Mouse (Mus musculus) E14TG2a.4 (cell line): ENCODE results near the gene Rab11a.
"Not testable (repeated sequence)": the region's sequence is repeated elsewhere in the genome, so short reads cannot be mapped to it uniquely, and the experiment has no call there.

Experiments used
- H3K27me3 ChIP-seq: 2 replicates; pipeline ENCODE4 v1.6.1; 2014; ENCODE audit warnings: low read length, control low read depth; ENCODE audit not compliant: insufficient read depth
- H3K36me3 ChIP-seq: 2 replicates; pipeline ENCODE4 v1.6.1; 2014; ENCODE audit warnings: low read length, control low read depth; ENCODE audit not compliant: insufficient read depth
- H3K4me1 ChIP-seq: replicated peaks from 2 replicates; pipeline ENCODE4 v1.6.1; 2014; ENCODE audit warnings: low read depth, low read length, control low read depth
- H3K4me3 ChIP-seq: replicated peaks from 2 replicates; pipeline ENCODE4 v1.5.1; 2014; ENCODE audit warnings: mild to moderate bottlenecking, low read length
- H3K9me3 ChIP-seq: 2 replicates; pipeline ENCODE4 v1.6.1; 2014; ENCODE audit warnings: low read length, control low read depth
- CTCF ChIP-seq: conservative IDR thresholded peaks from 2 replicates; pipeline ENCODE4 v1.5.1; 2014; ENCODE audit warnings: low read length
- NANOG ChIP-seq: IDR thresholded peaks from 2 replicates; pipeline ENCODE4 v1.6.1; 2014; ENCODE audit warnings: borderline replicate concordance, low read length, mixed read lengths
- POU5F1 ChIP-seq: IDR thresholded peaks from 2 replicates; pipeline ENCODE4 v1.6.1; 2014; ENCODE audit warnings: low read length, borderline replicate concordance

The Rab11a gene

DNA sequence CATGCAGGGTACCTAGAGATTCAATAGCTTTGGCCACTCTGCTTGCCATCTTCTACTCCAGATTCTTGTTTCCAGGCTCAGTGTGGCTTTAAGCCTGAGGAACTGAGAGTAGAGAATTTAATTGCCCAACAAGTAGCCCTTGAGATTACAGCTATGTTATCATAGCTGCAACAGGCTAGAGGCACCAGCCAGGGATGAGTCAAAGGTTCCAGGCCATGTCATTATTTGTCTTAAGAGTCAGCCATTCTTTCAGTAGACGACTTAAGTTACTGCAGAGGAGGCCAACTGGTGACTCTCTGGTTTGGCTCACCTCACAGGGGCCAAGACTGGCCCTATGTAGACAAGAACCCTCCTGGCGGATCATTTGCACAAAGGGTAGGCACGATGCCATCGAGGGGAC is 41.2 kb downstream of the Rab11a start:
- Histone ChIP-seq H3K4me1 (peaks cover 16% of the 10 kb centered on the region), H3K9me3 (no peaks in the 10 kb centered on the region), H3K27me3 (no peaks in the 10 kb centered on the region), H3K36me3 (peaks cover 87% of the 10 kb centered on the region), H3K4me3 (no peak overlapping the region)
- no peak for TF ChIP-seq CTCF
- no peak for TF ChIP-seq POU5F1
- no peak for TF ChIP-seq NANOG

DNA sequence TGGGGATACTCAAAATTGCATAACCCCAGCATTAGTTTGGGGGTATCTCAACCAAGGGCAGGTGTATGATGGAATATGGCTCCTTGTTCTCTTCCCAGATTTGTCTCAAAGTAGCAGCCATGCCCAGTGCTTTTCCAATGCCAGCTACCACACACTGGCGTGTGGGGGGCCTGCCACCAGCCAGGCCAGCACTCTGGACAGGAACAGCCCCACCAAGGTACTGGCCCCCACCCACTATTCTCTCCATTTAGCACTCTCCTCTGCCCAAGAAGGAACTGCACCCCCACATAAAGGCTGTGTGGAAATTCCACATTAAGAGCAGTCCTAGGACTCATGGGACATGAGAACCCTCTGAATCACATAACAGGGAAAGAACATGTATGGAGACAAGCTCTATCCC is 42.3 kb downstream of the Rab11a start:
- peaks cover 16% of the 10 kb centered on the region for H3K4me1 ChIP-seq
- no peaks in the 10 kb centered on the region for H3K9me3 ChIP-seq
- H3K36me3 ChIP-seq: peaks cover 75% of the 10 kb centered on the region
- TF ChIP-seq CTCF: no peak
- no peak for TF ChIP-seq POU5F1
- no peak for TF ChIP-seq NANOG
- H3K4me3 ChIP-seq: no peak overlapping the region
- H3K27me3 ChIP-seq: no peaks in the 10 kb centered on the region

DNA sequence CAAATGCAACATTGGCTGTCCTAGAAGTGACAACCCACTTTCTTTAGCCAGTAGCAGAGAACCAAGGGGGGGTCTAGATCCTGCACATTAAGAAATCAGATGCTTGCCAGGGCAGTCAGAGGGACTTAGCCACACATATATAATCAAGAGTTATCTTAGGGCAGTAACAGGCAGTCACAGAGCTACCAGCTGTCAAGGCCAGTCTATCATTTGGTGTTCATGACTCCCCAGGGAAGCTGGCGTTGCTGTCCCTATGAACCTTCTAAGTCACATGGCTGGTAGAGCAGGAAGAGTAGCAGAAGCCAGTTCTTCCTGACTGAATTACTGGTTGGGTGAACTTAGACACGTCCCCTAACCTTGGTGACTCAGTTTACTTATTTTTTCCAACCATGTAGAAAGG is 44.5 kb downstream of the Rab11a start:
- Histone ChIP-seq H3K4me3 (no peak overlapping the region), H3K36me3 (peaks cover 59% of the 10 kb centered on the region), H3K27me3 (no peaks in the 10 kb centered on the region), H3K4me1 (peaks cover 16% of the 10 kb centered on the region), H3K9me3 (no peaks in the 10 kb centered on the region)
- TF ChIP-seq NANOG (no peak), CTCF (no peak), POU5F1 (no peak)

DNA sequence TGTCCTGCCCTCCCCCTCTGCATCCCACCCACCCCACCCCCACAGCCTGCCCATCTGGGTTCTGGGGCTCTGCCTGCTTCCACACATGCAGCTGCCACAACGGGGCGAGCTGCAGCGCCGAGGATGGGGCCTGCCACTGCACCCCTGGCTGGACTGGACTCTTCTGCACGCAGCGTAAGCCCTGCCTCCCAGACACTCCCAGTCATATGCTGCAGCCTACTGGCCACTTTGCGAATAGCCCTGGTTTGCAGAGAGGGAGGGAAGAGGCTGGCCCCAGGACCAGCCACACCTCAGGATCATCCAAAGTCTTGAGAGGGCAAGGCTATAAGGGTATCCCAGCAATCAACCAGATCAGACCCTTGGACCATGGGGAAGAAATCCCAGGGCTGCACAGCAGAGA is 46.4 kb downstream of the Rab11a start:
- H3K4me3 ChIP-seq: no peak overlapping the region
- no peaks in the 10 kb centered on the region for H3K27me3 ChIP-seq
- no peaks in the 10 kb centered on the region for H3K9me3 ChIP-seq
- peaks cover 13% of the 10 kb centered on the region for H3K4me1 ChIP-seq
- TF ChIP-seq POU5F1 (no peak), CTCF (peak; percentile 68)
- peaks cover 42% of the 10 kb centered on the region for H3K36me3 ChIP-seq

DNA sequence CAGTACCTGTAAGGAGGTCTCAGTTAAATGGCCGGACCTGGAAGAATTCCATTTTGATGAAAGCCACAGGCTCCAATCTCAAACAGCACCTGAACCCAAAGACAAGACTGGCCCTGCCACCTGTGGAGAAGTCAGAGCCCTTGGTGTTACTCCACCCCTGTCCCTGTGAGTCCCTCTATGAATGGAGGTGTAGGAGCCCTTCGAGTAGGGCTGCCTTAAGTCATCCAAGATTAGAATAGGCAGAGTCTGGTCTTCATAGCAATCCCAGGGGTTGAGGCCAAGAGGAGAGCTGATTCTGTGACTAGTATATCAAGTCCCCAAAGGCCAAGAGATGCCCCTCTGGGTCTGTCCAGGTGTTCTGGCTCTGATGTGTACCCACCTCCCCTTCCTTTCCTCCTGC is 46.8 kb downstream of the Rab11a start:
- Histone ChIP-seq H3K36me3 (peaks cover 40% of the 10 kb centered on the region), H3K4me3 (no peak overlapping the region), H3K27me3 (no peaks in the 10 kb centered on the region), H3K9me3 (no peaks in the 10 kb centered on the region), H3K4me1 (peaks cover 13% of the 10 kb centered on the region)
- TF ChIP-seq CTCF (no peak), POU5F1 (no peak), NANOG (no peak)

DNA sequence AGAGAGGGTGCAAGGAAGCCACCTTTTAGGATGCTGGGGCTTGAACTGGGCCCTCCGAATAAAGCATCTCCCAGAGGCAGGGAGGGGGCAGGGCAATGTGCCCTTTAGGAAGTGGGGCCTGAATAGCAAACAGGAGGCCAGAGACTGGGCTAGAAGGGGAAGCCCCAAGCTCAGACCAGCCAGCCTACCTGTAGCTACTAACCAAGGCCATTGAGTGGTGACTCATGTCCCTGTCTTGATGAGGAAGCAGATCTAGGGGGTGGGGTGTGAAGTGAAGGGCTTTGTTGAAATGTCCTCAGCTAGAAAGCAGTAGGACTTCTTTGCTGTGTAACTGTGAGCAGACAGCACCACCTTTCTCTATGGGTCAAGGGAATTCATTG is 49.6 kb downstream of the Rab11a start:
- no peaks in the 10 kb centered on the region for H3K9me3 ChIP-seq
- no peak for TF ChIP-seq POU5F1
- TF ChIP-seq NANOG: no peak
- no peak for TF ChIP-seq CTCF
- peaks cover 30% of the 10 kb centered on the region for H3K4me1 ChIP-seq
- no peak overlapping the region for H3K4me3 ChIP-seq
- H3K27me3 ChIP-seq: no peaks in the 10 kb centered on the region
- peaks cover 12% of the 10 kb centered on the region for H3K36me3 ChIP-seq

DNA sequence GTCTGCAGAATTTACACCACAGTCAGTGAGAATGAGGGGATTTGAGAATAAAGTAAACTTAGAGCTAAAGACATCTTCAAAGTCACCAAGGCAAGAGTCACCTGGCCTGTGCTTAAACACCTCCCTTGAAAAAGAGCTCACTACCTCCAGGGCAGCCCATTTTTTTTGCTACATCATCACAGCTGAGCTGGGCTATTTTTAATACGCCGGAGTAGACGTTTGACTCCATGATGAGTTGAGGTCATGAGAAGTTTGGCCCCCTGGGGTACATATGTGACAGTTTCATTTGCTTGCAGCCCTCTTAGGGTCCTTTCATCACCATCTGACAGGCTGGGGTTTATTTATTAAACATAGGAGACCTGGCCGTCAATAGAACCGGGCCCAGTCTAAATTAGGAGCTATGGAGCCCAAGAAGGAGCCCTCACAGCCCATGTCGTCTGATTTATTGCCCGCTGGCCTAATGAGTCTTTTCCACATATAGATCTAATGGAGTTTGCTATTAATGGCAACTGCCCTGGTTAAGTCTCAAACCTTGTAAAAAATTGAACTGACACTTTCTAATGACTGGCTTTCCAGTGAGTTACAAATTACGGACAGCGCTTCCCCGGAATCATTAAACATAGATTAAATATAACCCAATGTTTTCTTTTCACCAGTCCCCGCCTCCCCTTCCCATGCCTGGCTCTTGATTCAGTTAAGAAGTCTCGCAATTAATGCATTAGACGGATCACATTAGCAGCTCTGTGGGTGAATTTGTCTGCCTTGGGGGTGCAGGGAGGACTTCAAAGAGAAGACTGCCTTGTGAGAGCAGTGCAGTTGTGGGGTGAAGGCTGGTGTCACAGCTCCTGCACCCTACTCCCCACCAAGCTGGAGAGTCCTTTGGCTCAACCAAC is 50.2 kb downstream of the Rab11a start:
- TF ChIP-seq CTCF (no peak), NANOG (no peak), POU5F1 (no peak)
- no peak overlapping the region for H3K4me3 ChIP-seq
- peaks cover 30% of the 10 kb centered on the region for H3K4me1 ChIP-seq
- no peaks in the 10 kb centered on the region for H3K27me3 ChIP-seq
- H3K9me3 ChIP-seq: no peaks in the 10 kb centered on the region
- H3K36me3 ChIP-seq: peaks cover 10% of the 10 kb centered on the region

DNA sequence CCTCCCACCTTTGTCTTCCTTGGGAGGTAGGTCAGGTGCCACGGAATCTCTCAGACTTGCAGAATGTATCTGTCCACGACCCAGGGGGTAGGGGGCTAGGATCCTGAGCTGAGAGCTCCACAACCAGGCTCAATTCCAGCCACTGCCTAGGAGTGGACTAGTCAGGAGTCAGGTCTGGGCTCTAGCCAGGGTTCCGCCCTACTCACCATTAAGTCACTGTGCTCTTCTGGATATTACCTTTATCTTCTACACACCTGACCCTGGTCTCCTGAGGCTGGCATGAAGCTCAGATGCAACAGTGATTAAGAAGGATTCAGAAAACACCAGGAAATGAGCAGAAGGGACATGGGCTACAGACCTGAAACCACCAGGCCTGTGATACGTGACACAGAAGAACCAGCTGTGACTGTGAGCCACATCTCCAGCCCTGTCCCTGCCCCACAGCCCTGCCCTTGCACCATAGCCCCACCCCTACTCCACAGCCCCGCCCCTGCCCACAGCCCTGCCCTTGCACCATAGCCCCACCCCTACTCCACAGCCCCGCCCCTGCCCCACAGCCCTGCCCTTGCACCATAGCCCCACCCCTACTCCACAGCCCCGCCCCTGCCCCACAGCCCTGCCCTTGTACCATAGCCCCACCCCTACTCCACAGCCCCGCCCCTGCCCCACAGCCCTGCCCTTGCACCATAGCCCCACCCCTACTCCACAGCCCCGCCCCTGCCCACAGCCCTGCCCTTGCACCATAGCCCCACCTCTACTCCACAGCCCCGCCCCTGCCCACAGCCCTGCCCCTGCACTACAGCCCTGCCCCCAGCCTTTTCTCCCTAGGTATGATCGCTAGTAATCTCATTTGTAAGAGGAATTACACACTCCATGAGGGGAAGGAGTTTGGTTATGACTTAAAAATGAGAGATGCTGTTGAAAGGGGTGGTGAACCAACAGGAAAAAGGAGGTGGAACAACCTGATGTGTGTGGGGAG is 65.9 kb downstream of the Rab11a start:
- not testable (repeated sequence) for H3K4me3 ChIP-seq, H3K36me3 ChIP-seq, H3K27me3 ChIP-seq, H3K9me3 ChIP-seq
- H3K4me1 ChIP-seq: peaks cover 44% of the 10 kb centered on the region
